Mouse (Mus musculus) hindbrain, embryonic 13.5 days (tissue): ENCODE data around the gene Coro6. TPM values are rescaled to one million over a fixed set of nuclear protein-coding genes. Genes with fewer than 3 reads are reported as not detected.

ENCODE experiments used
- ATAC-seq: fragments of 200-750 bp; cut with Nextera tagmentation; 2 replicates; pipeline ENCODE4 v1.8.0; 2017; ENCODE audit warnings: moderate TSS enrichment; ENCODE audit not compliant: low FRiP score
- H3K27ac ChIP-seq: fragments of 300-500 bp; sonication (generic); 2 replicates; pipeline ENCODE4 v1.5.1; 2015; ENCODE audit warnings: inconsistent platforms, mild to moderate bottlenecking, moderate library complexity
- H3K27me3 ChIP-seq: fragments of 300-500 bp; sonication (generic); 2 replicates; pipeline ENCODE4 v1.6.1; 2015; ENCODE audit warnings: mild to moderate bottlenecking, inconsistent platforms
- H3K36me3 ChIP-seq: fragments of 300-500 bp; sonication (generic); 2 replicates; pipeline ENCODE4 v1.6.1; 2015; ENCODE audit warnings: mild to moderate bottlenecking, inconsistent platforms
- H3K4me1 ChIP-seq: fragments of 300-500 bp; sonication (generic); replicated peaks from 2 replicates; pipeline ENCODE4 v1.6.1; 2015; ENCODE audit warnings: inconsistent platforms
- H3K4me2 ChIP-seq: fragments of 300-500 bp; sonication (generic); 2 replicates; pipeline ENCODE4 v1.6.1; 2015; ENCODE audit warnings: inconsistent platforms, mild to moderate bottlenecking, moderate library complexity
- H3K4me3 ChIP-seq: fragments of 300-500 bp; sonication (generic); 2 replicates; pipeline ENCODE4 v1.5.1; 2015; ENCODE audit warnings: mild to moderate bottlenecking, inconsistent platforms
- H3K9ac ChIP-seq: fragments of 300-500 bp; sonication (generic); 2 replicates; pipeline ENCODE4 v1.6.1; 2015; ENCODE audit warnings: mild to moderate bottlenecking, inconsistent platforms
- H3K9me3 ChIP-seq: fragments of 300-500 bp; sonication (generic); 2 replicates; pipeline ENCODE4 v1.6.1; 2016; ENCODE audit warnings: inconsistent platforms
- WGBS: fragments of 180-500 bp; shearing (Covaris S2); methylation state at CpG from one replicate; pipeline ENCODE4 v1.1.7; 2015; 5-methylcytosine and 5-hydroxymethylcytosine counted together
- polyA plus RNA-seq: library from polyadenylated mRNA; unstranded; fragments of >200 nt; fragmentation: Nextera tagmentation; extraction: Ambion mirVana; gene quantifications from 2 replicates; pipeline ENCODE4 v1.2.1, GENCODE M21; 2015

Coro6 gene
- polyA plus RNA-seq, 1 experiment from 2014 or later, result 0.12 TPM

DNA sequence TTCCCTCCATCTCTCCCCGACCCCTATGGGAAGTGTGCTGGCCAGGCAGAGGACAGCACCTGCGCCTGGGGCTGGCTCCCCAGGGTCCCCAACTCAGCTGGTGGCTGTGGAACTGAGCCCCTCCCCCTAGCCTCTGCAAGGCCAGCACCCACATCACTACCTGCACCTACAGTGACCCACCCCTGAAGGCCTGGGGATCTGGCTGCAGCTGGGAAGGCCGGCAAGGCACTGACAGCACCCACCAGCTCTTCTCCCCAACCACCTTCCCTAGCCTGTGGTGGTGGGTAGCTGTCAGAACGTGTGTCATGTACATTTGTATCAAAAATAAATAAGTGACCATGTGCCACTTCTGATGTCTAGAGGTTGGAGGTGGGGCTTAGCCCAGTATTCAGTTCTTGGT, 45.2 kb downstream of the Coro6 start:
- Histone ChIP-seq H3K4me2 (no peak overlapping the region), H3K36me3 (peaks cover 60% of the 10 kb centered on the region), H3K9ac (no peak overlapping the region), H3K9me3 (no peaks in the 10 kb centered on the region), H3K27me3 (peaks cover 3% of the 10 kb centered on the region; the same call in 1 of the 2 replicates), H3K4me1 (peaks cover 11% of the 10 kb centered on the region), H3K4me3 (no peak overlapping the region), H3K27ac (no peak overlapping the region)
- 72% methylated on average over 4 of the region's 4 CpGs for WGBS
- ATAC-seq, result 0 out of 2 replicates have a peak, but pooled peaks have one; percentile 14

DNA sequence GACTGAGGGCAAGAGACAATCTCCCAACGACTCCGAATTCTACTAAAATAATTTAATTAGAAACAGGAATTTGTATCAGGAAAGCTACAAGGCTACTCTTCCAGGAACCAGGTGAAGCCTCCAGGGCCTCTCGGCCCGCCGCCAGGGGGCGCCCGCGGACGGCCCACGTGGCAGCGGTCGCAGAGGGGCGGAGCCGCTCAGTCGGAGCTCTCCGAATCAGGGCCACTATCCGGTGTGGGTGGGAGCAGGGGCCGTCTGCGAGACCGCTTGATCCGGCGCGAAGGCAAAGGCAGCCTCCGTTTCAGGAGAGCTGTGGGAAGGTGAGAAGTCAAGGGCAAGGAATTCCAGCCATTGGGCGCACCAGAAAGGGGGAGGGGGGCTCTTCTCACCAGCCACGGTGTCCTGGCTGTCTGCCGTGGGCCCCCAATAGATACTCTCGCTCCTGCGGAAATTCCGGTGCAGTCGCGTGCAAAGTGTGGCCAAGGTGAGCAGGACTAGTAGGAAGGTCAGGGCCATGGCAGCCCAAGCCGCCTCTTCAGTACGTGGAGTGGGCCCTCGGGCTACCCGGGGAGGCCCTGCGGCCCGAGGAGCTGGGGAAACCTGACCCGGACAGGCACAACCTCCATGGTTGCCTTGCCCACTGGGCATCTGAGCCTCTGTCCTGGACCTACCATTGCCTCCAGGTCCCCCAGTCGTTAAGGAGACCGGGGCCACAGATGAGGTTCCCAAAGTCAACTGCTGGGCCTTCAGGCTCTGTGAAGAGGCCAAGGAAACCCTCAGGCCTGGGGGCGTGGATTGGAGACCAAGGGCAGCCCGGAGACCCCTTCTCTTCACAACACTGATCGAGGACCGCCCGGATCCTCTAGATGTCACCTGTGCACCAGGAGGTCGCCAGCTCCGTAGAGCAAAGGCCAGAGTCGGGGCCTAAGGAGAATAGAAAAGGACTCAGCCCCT, 46.1 kb downstream of the Coro6 start:
- Histone ChIP-seq H3K27ac (no peak overlapping the region), H3K4me1 (peaks cover 17% of the 10 kb centered on the region), H3K27me3 (peaks cover 4% of the 10 kb centered on the region), H3K4me2 (peak overlapping the region; percentile 59), H3K9me3 (no peaks in the 10 kb centered on the region), H3K4me3 (peak overlapping the region; percentile 34), H3K9ac (peak overlapping the region; percentile 60), H3K36me3 (peaks cover 51% of the 10 kb centered on the region)
- peak; percentile 48; the same call in 1 of the 2 replicates for ATAC-seq
- WGBS, result 20% methylated on average over 49 of the region's 49 CpGs

DNA sequence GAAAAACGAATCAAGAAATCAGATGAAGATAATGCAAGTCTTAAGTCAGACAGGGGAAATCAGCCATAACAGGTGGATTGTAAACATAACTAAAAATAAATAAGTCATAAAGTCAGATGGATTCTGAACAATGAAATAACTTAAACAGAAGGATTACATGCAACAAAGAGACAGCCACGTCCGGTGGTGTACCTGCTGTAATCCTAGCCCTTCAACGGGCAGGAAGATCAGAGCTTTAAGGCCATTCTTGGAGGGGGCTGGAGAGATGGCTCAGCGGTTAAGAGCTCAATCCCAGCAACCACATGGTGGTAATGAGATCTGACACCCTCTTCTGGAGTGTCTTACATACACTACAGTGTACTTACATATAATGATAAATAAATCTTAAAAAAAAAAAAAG, 49.1 kb downstream of the Coro6 start:
- H3K4me1 ChIP-seq, result peaks cover 47% of the 10 kb centered on the region
- no peak overlapping the region for H3K4me3 ChIP-seq
- no peak overlapping the region for H3K9ac ChIP-seq
- H3K4me2 ChIP-seq, result no peak overlapping the region
- 85% methylated on average over 5 of the region's 5 CpGs for WGBS
- H3K27me3 ChIP-seq, result peaks cover 33% of the 10 kb centered on the region
- H3K36me3 ChIP-seq, result peaks cover 21% of the 10 kb centered on the region
- H3K9me3 ChIP-seq, result no peaks in the 10 kb centered on the region
- no peak overlapping the region for H3K27ac ChIP-seq
- no peak for ATAC-seq

DNA sequence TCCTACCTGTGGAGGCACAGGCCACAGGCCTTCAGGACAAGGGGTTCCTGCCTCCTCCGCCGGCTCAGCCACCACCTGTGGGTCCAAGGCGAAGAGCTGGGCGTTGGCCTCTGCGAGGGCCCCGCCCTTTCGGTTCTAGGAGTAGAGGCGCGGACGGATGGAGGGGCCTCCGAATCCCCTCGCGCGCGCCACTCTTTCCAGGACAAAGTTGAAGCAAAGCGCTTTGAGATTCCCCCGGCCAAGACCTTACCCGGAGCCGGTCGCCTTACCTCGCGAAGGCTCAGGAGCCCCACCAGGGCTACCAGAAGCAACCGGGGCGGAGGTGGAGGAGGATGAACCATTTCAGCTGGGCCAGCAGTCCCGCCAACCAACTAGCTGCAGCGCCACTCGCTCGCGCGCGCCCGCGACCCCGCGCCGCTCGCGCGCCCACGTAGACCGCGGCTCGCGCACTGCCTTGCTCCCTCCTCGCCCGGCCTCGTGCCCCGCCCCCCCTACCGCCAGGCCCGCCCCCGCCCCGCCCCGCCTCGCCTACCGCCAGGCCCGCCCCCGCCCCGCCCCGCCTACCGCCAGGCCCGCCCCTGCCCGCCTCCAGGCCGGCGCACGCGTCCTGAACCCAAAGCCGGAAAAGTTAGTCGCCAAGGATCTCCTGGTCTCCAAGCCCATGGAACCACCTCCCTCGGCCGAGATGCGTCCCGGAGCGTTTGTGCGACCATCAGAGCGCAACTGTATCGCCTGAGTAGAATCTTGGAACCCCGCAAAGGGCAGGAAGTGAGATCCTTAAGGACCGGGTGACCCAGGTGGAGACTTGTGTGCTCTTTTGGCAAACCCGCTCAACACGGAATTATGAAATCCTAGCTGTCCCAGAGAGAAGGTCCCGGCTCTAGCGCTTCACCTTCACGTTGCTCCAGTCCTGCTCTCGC, 50.9 kb downstream of the Coro6 start:
- peak; percentile 61 for ATAC-seq
- Histone ChIP-seq H3K9ac (peak overlapping the region; percentile 74), H3K9me3 (no peaks in the 10 kb centered on the region), H3K36me3 (peaks cover 6% of the 10 kb centered on the region; the same call in 1 of the 2 replicates), H3K4me3 (peak overlapping the region; percentile 60), H3K4me1 (peaks cover 54% of the 10 kb centered on the region), H3K27me3 (peaks cover 44% of the 10 kb centered on the region), H3K27ac (no peak overlapping the region), H3K4me2 (peak overlapping the region; percentile 96)
- WGBS, result under 1% methylated on average over 72 of the region's 84 CpGs

DNA sequence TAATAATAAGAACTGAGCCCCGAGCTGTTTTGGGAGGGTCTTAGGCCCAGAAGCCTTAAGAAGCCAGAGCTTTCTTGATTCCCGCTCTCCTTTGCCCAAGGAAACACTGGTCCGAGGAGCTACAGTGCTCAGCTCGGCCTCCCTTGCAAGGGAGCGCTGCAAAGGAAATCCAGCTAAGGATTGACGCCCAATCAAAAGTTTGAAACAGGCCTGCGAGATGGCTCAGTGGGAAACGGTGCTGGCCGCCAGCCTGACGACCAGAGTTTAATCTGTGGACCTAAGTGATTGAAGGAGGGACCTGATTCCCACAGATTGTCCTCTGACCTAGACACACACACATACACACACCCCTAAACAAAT, 51.6 kb downstream of the Coro6 start:
- no peak for ATAC-seq
- peak overlapping the region; percentile 53; the same call in 1 of the 2 replicates for H3K9ac ChIP-seq
- H3K4me2 ChIP-seq, result peak overlapping the region; percentile 96
- H3K27me3 ChIP-seq, result peaks cover 48% of the 10 kb centered on the region
- H3K27ac ChIP-seq, result no peak overlapping the region
- H3K36me3 ChIP-seq, result peaks cover 5% of the 10 kb centered on the region; the same call in 1 of the 2 replicates
- H3K4me1 ChIP-seq, result peaks cover 54% of the 10 kb centered on the region
- H3K4me3 ChIP-seq, result peak overlapping the region; percentile 60
- H3K9me3 ChIP-seq, result no peaks in the 10 kb centered on the region
- WGBS, result 4% methylated on average over 10 of the region's 10 CpGs

DNA sequence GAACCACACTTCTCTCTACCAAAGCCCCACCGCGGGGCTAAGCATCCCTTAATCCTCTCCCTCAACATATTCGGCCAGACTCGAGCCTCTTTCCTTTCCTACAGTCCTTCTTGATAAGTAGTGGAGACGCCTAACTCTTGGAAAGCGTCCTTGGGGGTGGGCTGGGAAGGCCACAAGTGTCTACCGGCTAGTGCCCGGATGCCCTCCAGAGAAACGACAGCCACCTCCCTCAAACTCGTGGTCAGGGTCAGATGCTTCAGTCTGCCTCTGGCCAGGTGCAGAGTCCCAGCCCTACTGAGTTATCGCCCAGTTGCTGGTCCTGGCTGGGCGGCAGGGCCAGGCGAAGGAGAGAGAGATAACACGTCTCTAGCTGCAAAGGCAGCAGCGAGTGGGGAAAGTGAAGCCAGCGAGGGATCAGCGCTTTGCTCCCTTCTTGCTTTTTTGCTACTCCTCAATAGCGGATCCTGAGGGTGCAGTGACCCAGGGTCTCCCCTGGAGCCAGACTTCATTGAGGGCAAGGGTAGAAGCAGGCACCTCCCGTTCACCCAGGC, 52.1 kb downstream of the Coro6 start:
- H3K27me3 ChIP-seq, result peaks cover 48% of the 10 kb centered on the region
- H3K4me3 ChIP-seq, result peak overlapping the region; percentile 51
- no peaks in the 10 kb centered on the region for H3K9me3 ChIP-seq
- peak overlapping the region; percentile 96 for H3K4me2 ChIP-seq
- H3K4me1 ChIP-seq, result peaks cover 54% of the 10 kb centered on the region
- H3K9ac ChIP-seq, result peak overlapping the region; percentile 71
- H3K36me3 ChIP-seq, result no peaks in the 10 kb centered on the region
- H3K27ac ChIP-seq, result no peak overlapping the region
- 4% methylated on average over 19 of the region's 19 CpGs for WGBS
- ATAC-seq, result no peak

DNA sequence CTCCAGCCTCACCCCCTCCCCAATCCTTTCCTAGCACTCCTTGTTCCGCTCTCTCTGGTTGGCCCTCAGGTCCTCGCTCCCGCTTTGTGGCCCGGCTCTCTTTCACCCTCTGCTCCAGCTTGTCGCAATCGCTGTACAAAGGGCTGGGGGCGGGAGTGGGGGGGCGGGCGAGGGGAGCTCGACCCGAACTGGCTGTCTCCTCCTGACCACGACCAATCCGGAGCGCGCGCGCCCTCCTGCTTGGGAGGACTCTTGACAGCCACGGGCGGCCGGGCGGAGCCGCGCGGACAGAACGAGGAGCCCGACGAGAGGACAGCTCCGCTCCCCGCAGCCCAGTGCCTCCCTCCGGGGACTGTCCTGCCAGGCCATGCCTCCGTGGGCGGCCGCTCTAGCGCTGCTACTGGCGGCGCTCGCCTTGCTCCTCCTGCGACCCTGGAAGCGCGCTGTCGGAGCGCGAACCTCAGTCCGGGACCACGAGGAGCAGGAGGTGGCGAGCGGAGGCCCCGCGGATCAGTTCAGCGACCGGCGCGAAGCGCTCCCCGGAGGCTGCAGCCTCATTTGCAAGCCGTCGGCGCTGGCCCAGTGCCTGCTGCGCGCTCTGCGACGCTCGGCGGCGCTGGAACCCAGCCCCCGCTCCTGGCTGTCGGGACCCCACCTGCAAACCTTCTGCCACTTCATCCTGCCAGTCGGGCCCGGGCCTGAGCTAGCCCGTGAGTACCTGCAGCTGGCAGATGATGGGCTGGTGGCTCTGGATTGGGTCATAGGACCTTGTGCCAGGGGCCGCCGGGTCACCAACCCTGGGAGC, 52.8 kb downstream of the Coro6 start, which contains the start of gene Abhd15:
TSS of gene Abhd15 (plus strand) at position 290 of the 805 bp plus-strand sequence.
- Histone ChIP-seq H3K27ac (no peak within 1 kb of the TSS), H3K27me3 (peaks cover 48% of the 10 kb centered on the region), H3K4me3 (peak within 1 kb of the TSS; percentile 51), H3K9me3 (no peaks in the 10 kb centered on the region), H3K36me3 (no peaks in the 10 kb centered on the region), H3K4me1 (peaks cover 54% of the 10 kb centered on the region), H3K9ac (peak within 1 kb of the TSS; percentile 71), H3K4me2 (peak within 1 kb of the TSS; percentile 96)
- under 1% methylated on average over 64 of the region's 72 CpGs for WGBS
- peak; percentile 49; the same call in 1 of the 2 replicates for ATAC-seq

DNA sequence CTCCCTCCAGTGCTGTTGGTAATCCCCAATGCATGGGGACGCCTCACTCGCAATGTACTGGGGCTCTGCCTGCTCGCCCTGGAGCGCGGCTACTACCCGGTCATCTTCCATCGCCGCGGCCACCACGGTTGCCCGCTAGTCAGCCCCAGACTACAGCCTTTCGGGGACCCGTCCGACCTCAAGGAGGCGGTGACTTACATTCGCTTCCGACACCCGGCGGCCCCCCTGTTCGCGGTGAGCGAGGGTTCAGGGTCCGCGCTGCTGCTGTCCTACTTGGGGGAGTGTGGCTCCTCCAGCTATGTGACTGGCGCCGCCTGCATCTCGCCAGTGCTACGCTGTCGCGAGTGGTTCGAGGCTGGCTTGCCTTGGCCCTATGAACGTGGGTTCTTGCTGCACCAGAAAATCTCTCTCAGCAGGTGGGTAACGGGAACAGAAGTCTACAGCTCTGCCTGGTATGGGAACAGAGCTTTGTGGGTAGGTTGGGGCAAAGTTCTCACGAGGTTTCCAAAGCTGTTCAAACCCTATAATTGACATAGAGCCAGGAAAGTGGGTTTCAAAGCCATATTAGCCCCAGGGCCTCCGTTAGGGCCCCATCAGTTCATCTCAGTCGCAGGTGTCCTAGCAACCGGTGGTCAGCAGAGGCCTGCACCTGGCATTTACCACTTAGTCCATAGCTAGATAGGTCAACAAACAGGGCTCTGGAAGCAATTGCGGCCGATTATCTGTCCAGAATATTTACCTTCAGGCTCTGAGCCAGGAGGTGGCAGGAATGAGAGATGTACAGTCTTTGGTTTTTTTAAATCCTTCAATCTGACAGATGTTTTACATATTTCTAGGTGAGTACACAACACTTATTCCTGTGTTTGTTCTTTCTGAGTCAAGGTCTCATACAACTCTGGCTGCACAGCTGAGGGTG, 53.7 kb downstream of the Coro6 start, which contains the start of gene Trp53i13:
TSS of gene Trp53i13 (minus strand) at position 344 of the 916 bp plus-strand sequence.
- ATAC-seq, result 0 out of 2 replicates have a peak, but pooled peaks have one; percentile 21
- H3K27ac ChIP-seq, result no peak within 1 kb of the TSS

DNA sequence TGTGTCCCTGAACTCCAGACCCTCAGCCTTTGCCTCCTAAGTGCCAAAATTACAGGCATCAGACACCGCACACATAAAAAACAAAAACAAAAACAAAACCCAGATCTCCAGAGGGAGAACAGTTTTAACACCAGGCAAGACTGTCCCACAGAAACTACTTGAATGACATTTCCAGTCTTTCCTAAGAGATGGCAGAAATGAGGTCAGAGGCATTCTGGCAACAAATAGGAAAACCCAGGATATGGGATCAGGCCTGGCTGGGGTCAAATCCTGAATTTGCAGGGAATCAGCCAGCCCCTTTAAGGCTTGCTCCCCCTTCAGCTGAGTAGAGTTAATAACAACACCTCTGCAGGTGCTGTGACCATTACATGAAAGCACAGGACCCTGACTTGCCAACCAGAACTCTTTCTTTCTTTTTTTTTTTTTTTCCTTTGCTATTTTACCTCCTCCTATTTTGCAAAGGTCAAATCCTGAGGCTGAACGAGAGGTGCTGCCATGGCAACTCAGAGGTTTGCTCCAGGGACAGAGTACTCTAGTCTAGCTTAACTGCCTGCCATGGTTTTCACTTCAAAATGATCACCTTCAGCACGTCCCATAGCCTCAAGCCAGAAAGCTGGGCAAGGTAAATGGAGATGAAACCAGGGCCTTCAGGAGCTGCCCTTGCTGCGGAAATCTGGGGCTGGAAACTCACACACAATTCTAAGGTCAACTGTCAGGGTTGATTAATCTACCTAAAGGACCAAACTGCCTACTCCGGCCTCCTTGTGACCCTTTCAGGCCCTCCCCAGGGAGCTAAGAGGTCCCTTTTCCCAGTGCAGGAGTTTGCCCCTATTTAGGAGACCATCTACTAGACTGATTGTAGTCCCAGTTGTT, 54.6 kb downstream of the Coro6 start:
- peaks cover 48% of the 10 kb centered on the region for H3K27me3 ChIP-seq
- H3K36me3 ChIP-seq, result no peaks in the 10 kb centered on the region
- no peak overlapping the region for H3K27ac ChIP-seq
- H3K4me1 ChIP-seq, result peaks cover 64% of the 10 kb centered on the region
- no peak overlapping the region for H3K4me2 ChIP-seq
- ATAC-seq, result no peak
- no peaks in the 10 kb centered on the region for H3K9me3 ChIP-seq
- no peak overlapping the region for H3K4me3 ChIP-seq
- H3K9ac ChIP-seq, result no peak overlapping the region
- 37% methylated on average over 5 of the region's 5 CpGs for WGBS

More for the DNA sequence above, 53.7 kb downstream of the Coro6 start, which contains the start of gene Trp53i13:
- WGBS, result 6% methylated on average over 39 of the region's 39 CpGs
- Histone ChIP-seq H3K9ac (peak within 1 kb of the TSS; percentile 71), H3K36me3 (no peaks in the 10 kb centered on the region), H3K4me1 (peaks cover 61% of the 10 kb centered on the region), H3K27me3 (peaks cover 48% of the 10 kb centered on the region), H3K9me3 (no peaks in the 10 kb centered on the region), H3K4me2 (peak within 1 kb of the TSS; percentile 96), H3K4me3 (peak within 1 kb of the TSS; percentile 51)
